Mouse (Mus musculus): ENCODE measurements around the gene Hilpda. TPM values are rescaled to one million over a fixed set of nuclear protein-coding genes. Genes with fewer than 3 reads are reported as not detected.

The Hilpda gene
- polyA plus RNA-seq (2012; ENCODE audit: low replicate concordance): 22.1 and 32.0 TPM in 2 replicates

DNA sequence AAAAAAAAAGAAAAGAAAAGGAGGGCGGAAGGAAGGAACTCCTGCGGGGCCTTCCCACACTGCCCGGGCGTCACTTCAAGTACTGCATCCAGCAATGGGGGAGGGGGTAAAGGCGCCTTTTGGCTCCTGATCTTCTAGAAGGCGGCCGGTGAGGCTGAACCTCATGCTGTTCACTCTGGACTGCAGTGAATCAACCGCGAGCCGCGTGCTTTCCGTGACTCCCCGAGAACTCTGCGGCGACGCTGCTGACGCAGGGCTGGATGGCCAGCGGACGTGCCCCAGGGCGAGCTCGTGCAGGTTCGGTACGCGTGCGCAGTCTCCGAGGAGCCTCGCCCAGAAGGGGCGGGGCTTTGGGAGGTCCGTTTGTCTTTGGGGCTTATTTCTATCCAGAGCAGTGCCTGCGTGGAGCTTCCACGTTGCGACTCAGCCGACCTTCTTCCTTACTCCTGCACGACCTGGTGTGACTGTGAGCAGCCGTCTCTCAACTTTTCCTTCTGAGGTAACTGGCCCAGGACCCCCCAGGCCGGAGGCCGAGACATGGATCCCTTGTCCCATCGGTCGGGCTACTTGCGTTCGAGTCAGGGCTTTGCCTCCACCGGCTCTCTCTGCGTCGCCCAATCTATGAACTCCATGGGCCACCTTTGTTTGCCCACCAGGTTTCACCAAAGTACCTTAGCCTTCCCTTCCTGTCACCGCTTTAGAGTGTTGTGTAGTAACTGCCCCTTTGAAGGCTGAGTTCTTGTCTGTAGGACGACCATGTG is at the start of gene Hilpda:
Gene Hilpda, plus strand, starts transcription at position 177 of the 761 bp plus-strand sequence.

DNA sequence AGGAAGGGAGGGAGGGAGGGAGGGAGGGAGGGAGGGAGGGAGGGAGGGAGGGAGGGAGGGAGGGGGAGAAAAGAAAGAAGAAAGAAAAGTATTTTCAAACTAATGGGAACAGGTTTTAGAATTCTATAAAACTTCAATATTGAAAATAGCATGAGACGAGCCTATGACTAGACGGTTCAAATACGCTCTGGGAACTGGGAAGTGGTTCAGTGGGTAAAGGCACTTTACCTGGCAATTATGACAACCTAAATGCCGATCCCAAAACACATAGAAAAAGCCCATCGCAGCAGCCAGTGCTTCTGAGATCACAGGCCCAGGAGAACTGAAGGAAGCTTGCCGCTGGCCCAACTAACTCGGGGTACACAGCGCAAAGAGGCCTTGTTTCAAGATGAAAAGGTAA is 7.0 kb downstream of the Hilpda start, which contains the start of gene Fam71f2:
Gene Fam71f2, plus strand, starts transcription at position 301 of the 400 bp plus-strand sequence.

DNA sequence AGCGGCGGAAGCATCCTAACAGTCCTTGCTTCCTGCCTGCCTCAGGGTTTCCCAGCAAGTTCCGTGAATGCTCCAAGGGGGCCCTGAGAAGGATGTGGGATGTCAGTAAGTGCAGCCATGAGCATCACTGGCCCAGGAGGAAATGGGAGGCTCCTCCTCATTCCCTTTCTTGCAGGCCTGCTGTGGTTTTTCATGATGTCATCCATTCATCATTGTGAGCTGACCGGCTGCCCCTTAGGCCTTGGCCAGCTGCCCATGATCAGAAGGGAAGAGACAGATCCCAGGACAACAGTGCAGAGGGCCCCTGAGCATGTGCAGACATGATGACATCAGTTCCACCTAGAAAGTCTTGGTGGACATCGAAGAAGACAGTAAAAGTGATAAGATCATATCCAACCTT is 46.6 kb downstream of the Hilpda start, which contains the start of gene Fam71f1:
Gene Fam71f1, plus strand, starts transcription at position 262 of the 400 bp plus-strand sequence.

Other genes starting within 250 kb of the Hilpda start
- not detected in 2 replicates for gene Lep, start 212.3 kb upstream of the Hilpda start, polyA plus RNA-seq (2012; ENCODE audit: low replicate concordance)
- 11.4 and 14.8 TPM in 2 replicates for gene Rbm28, start 107.5 kb upstream of the Hilpda start, polyA plus RNA-seq (2012; ENCODE audit: low replicate concordance)
- 0.24 and 0.59 TPM in 2 replicates for gene Prrt4, start 92.9 kb upstream of the Hilpda start, polyA plus RNA-seq (2012; ENCODE audit: low replicate concordance)
- gene Impdh1, start 56.1 kb upstream of the Hilpda start, polyA plus RNA-seq (2012; ENCODE audit: low replicate concordance): 121 and 262 TPM in 2 replicates
- gene Fam71f2, start 7.1 kb downstream of the Hilpda start, polyA plus RNA-seq (2012; ENCODE audit: low replicate concordance): 0.24 TPM in 1 of 2 replicates, not detected in the other
- gene Fam71f1, start 46.7 kb downstream of the Hilpda start, polyA plus RNA-seq (2012; ENCODE audit: low replicate concordance): not detected in 2 replicates
- 4.2 and 22.3 TPM in 2 replicates for gene Calu, start 75.6 kb downstream of the Hilpda start, polyA plus RNA-seq (2012; ENCODE audit: low replicate concordance)
- gene Opn1sw, start 116.0 kb downstream of the Hilpda start, polyA plus RNA-seq (2012; ENCODE audit: low replicate concordance): not detected in 2 replicates
- 0.17 and 0.56 TPM in 2 replicates for gene Ccdc136, start 123.8 kb downstream of the Hilpda start, polyA plus RNA-seq (2012; ENCODE audit: low replicate concordance)
- gene Flnc, start 160.8 kb downstream of the Hilpda start, polyA plus RNA-seq (2012; ENCODE audit: low replicate concordance): 0.05 TPM in 1 of 2 replicates, not detected in the other
- 64.0 and 358 TPM in 2 replicates for gene Atp6v1f, start 195.2 kb downstream of the Hilpda start, polyA plus RNA-seq (2012; ENCODE audit: low replicate concordance)
- not detected in 2 replicates for gene Atp6v1fnb, start 198.9 kb downstream of the Hilpda start, polyA plus RNA-seq (2012; ENCODE audit: low replicate concordance)
- 0.47 and 0.99 TPM in 2 replicates for gene Kcp, start 235.5 kb downstream of the Hilpda start, polyA plus RNA-seq (2012; ENCODE audit: low replicate concordance)